Mouse (Mus musculus) ovary, postnatal 36 days (tissue): ENCODE data around the gene Insm2.

Experiments
- DNase-seq: peaks from one replicate; pipeline ENCODE4 v3.0.0; 2022; ENCODE audit warnings: low spot score, mixed read lengths

Insm2 gene

GRCm38 (mm10) chr12:55604411-55604810 lies 5.2 kb downstream of the Insm2 start:
- no peak for DNase-seq

DNA sequence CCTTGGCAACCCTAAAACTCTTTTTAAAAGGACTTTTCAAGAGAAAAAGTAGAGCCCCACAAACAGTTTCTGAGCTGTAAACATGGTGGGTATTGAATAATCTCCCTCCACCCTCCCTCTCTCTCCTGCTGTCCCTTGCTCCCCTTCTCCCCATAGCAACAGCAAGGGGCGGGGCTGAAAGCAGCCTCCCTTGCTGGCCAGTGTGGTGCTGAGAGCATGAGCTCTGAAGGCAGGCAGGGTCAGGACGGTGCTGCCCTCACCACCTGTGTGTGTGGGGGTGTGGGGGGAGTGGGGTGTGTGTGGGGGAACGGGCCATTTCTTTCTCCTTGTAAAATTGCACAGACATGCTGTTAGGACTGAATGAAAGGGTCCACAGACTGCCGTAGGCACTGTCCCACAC lies 8.7 kb downstream of the Insm2 start:
- no peak for DNase-seq

GRCm38 (mm10) chr12:55610812-55611211 lies 11.6 kb downstream of the Insm2 start:
- DNase-seq = no peak

- no peak for DNase-seq
Measured at GRCm38 (mm10) chr12:55620321-55620720, 21.1 kb downstream of the Insm2 start.

GRCm38 (mm10) chr12:55622615-55623245 lies 23.5 kb downstream of the Insm2 start:
- no peak for DNase-seq

DNA sequence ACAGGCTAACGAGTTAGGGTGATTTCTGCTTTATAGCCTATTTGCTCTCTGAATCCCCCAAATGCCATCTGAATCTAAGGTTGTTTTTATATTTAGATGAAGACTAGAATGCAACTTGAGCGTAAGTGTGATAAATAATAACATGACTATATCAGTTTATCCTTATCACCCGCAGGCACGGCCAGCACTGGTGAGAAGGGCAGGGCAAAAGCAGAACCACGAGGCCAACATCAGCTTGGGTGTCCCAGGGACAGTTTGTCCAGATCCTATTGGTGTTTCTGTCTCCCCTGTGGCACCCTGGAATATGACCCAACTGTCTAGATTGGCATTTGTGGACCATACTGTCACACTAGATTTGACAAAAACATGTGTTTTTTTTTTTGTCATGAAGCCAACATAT lies 24.0 kb downstream of the Insm2 start:
- DNase-seq = no peak

DNA sequence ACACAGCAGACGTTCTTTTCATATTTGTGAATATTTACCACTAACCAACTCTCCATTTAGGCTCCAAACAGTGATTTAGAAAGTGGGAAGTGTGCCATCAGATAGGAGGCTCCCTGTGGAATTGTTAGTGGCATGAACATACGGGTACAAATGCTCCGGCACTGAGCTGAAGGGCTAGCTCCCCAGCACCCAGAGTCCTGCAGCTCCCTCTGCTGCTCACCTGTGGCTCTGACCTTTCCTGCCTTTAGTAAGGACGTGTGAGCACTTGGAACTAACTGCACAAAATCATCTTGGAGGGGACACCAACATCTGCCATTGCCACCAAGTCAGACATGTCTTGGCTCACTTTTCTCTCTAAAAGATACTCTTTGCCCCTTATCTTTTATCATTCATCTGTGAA lies 27.5 kb downstream of the Insm2 start:
- peak; percentile 8 for DNase-seq

GRCm38 (mm10) chr12:55648011-55648525 lies 48.8 kb downstream of the Insm2 start:
- DNase-seq = no peak
